Mouse (Mus musculus) E14TG2a.4 (cell line): ENCODE measurements at regions not wholly inside any gene's neighbourhood (a gene's known extent, or its start where the extent isn't known, plus 50 kb on each side); places are given as distances from the start of the nearest gene placed in this dataset.

ENCODE experiments used
- H3K27me3 ChIP-seq: 2 replicates; pipeline ENCODE4 v1.6.1; 2014; ENCODE audit warnings: low read length, control low read depth; ENCODE audit not compliant: insufficient read depth
- H3K36me3 ChIP-seq: 2 replicates; pipeline ENCODE4 v1.6.1; 2014; ENCODE audit warnings: low read length, control low read depth; ENCODE audit not compliant: insufficient read depth
- H3K4me1 ChIP-seq: replicated peaks from 2 replicates; pipeline ENCODE4 v1.6.1; 2014; ENCODE audit warnings: low read depth, low read length, control low read depth
- H3K4me3 ChIP-seq: replicated peaks from 2 replicates; pipeline ENCODE4 v1.5.1; 2014; ENCODE audit warnings: mild to moderate bottlenecking, low read length
- H3K9me3 ChIP-seq: 2 replicates; pipeline ENCODE4 v1.6.1; 2014; ENCODE audit warnings: low read length, control low read depth
- CTCF ChIP-seq: conservative IDR thresholded peaks from 2 replicates; pipeline ENCODE4 v1.5.1; 2014; ENCODE audit warnings: low read length
- NANOG ChIP-seq: IDR thresholded peaks from 2 replicates; pipeline ENCODE4 v1.6.1; 2014; ENCODE audit warnings: borderline replicate concordance, low read length, mixed read lengths
- POU5F1 ChIP-seq: IDR thresholded peaks from 2 replicates; pipeline ENCODE4 v1.6.1; 2014; ENCODE audit warnings: low read length, borderline replicate concordance

DNA sequence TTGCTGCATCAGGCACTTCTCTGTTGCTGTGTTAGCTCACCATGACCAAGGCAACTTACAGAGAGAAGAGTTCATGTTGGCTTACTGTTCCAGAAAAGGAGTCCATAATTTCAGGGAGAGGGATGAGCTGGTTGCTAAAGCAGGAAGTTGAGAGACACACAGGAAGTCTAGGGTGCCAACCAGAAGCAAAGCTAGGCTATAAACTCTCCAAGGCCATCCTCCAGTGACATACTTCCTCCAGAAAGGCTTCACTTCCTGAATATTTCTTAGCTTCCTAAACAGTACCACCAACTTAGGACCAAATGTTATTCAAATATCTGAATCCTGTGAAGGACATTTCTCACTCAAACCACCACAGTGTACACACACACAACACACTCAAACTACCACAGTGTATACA lies 2010.6 kb downstream of the A830018L16Rik start:
- no peaks in the 10 kb centered on the region for H3K36me3 ChIP-seq
- H3K9me3 ChIP-seq: no peaks in the 10 kb centered on the region
- H3K4me3 ChIP-seq: no peak overlapping the region
- H3K4me1 ChIP-seq: peaks cover 5% of the 10 kb centered on the region; the same call in 1 of the 2 replicates
- H3K27me3 ChIP-seq: peaks cover 25% of the 10 kb centered on the region
- TF ChIP-seq POU5F1 (no peak), NANOG (no peak), CTCF (no peak)

DNA sequence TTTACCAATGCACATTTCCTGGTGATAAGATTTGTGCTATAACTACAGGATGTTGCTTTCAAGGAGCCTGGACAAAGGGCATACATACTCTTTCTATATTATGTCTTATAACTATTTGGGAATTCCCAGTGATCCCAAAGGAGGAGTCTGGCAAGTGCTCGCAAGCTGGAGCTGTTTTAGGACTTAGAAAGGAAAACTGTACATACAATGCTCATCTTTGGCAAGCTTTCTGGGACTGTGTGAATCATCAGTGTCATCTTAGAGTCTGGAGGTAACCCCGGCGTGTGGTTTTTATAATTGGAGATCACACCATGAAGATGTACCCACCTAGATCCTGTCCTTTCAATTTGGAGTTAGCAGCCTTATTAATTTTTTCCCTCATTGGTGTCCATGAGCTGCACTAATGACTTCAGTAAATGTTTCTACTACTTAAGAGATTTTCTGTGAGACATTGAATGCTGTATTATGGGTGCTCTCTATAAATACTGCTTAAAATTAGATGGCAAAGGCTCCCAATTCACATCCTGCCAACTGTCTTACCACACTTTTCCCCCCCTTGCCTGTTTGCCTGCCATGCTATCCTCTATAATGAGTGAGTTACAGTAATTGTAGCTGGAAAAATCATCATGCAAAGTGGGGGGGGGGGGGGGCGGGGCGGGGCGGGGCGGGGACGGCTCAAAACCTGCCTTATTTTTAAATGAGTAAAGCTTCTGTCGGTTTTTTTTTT lies 2011.9 kb downstream of the A830018L16Rik start:
- Histone ChIP-seq H3K27me3 (peaks cover 25% of the 10 kb centered on the region), H3K4me3 (no peak overlapping the region), H3K9me3 (no peaks in the 10 kb centered on the region), H3K36me3 (no peaks in the 10 kb centered on the region), H3K4me1 (peaks cover 5% of the 10 kb centered on the region; the same call in 1 of the 2 replicates)
- no peak for TF ChIP-seq NANOG
- no peak for TF ChIP-seq POU5F1
- no peak for TF ChIP-seq CTCF

DNA sequence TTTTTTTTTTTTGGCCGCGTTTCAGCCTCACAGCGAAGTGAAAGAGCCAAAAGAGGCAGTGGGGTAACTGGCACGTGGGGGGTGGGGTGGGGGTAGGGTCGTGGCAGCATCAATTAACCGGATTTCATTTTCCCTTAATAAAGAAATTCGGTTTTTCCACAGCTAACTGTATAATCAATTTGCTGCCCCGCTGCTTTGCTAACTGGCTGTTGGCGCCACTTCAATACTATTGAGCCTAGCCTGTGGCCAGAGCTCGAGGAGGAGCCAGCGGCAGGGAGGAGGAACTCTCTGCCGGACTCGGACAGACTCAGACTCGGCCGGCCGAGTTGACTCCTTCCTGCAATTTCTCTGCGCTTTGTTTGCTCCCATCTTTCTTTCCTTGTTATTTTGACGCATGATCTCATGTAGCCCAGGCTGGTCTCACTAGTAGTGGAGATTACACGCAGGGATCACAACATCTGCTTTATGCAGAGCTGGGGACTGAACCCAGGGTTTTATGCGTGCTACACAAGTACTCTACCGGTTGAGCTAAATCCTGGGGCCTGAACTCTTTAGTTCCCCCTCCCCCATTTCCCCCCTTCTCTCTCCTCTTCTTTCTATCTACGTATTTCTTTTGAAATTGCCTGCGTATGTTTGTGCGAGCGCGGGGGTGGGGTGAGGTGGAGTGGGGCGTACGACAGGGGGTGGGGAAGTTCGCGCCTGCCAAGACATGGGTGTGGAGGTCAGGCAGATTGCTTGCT lies 2012.6 kb downstream of the A830018L16Rik start:
- TF ChIP-seq CTCF: no peak
- Histone ChIP-seq H3K4me3 (peak overlapping the region; percentile 72), H3K36me3 (no peaks in the 10 kb centered on the region), H3K9me3 (no peaks in the 10 kb centered on the region), H3K4me1 (peaks cover 5% of the 10 kb centered on the region; the same call in 1 of the 2 replicates), H3K27me3 (peaks cover 25% of the 10 kb centered on the region)

DNA sequence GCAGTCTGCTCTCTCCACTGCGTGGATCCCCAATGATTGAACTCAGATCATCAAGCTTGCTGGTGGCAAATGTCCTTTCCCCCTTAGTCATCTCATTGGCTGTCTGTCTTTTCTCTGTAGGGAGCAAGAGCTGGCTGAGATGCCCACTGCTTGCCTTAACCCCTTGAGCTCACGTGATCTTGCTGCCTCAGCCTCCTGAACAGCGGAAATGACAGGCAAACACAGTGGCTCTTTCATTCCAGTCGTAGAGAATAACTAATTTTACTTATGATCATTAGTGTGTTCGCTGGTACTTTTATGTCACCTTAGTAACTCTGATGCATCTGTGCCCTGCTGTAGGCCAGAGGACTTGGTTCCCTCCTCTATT lies 2013.1 kb downstream of the A830018L16Rik start:
- TF ChIP-seq NANOG: no peak
- no peak for TF ChIP-seq POU5F1
- no peak for TF ChIP-seq CTCF
- Histone ChIP-seq H3K27me3 (peaks cover 25% of the 10 kb centered on the region), H3K4me3 (peak overlapping the region; percentile 72), H3K9me3 (no peaks in the 10 kb centered on the region), H3K4me1 (peaks cover 5% of the 10 kb centered on the region; the same call in 1 of the 2 replicates), H3K36me3 (no peaks in the 10 kb centered on the region)

DNA sequence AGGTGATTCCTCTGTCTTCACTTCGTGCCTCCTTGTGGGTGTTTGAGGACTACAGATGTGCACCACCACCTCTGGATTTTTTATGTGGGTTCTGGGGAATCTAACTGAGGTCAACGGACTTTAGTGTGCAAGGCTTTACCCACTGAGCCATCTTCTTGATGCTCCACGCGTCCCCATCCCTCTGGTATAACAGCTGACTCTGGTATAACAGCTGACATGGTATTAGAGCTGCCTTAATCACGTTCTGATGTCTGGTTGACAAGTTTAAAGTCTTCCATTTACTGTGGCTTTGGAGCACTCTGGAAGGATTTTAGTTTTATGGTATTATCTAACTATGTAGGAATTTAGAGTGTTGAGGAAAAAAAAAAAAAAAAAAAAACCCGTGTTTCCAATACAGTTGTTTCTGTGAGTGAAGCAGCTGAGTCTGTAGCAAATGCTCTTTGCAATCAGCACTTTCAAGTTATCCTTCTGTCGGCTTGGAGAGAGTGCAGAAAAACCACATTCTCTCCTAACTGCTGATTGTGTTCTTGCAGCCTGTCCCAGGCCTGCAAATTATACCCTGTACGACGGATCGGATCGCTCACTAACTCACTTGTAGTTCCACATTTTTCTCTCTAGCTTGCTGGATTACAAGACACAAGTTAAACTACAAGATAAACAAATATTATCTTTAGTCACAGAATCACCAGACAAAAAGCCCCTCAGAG lies 2013.7 kb downstream of the A830018L16Rik start:
- H3K27me3 ChIP-seq: peaks cover 25% of the 10 kb centered on the region
- no peak overlapping the region for H3K4me3 ChIP-seq
- no peaks in the 10 kb centered on the region for H3K36me3 ChIP-seq
- H3K4me1 ChIP-seq: peaks cover 5% of the 10 kb centered on the region; the same call in 1 of the 2 replicates
- TF ChIP-seq CTCF (no peak), POU5F1 (no peak), NANOG (no peak)
- no peaks in the 10 kb centered on the region for H3K9me3 ChIP-seq

DNA sequence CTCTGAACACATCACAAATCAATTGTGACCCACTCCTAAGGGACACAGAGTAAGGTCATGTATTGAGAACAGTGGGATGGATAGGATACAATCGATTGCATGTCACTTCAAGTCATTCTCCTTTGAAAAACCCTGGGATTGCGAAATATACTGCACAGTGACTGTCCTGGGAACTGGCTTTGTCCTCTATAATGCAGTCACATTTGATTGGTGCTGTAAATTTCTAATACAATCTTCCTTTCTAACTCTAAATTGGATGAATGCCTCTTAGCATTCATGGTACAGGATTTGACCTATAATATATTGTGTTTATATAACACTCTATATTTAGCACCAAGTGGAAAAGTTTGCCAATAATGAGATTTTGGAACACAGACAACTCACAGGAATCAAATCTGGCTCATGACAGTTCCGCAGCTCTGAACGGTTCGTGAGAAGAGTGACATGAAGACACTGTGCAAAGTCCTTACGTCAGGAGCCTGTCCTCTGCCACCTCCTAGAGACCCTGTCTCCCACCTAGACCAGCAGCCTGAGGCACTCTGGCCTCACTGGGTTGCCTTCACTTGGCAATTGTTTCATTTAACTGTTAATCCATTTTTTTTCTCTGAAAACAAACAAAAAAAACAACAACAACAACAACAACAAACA lies 2024.0 kb downstream of the A830018L16Rik start:
- Histone ChIP-seq H3K36me3 (no peaks in the 10 kb centered on the region), H3K9me3 (peaks cover 21% of the 10 kb centered on the region), H3K4me3 (no peak overlapping the region), H3K4me1 (no peaks in the 10 kb centered on the region), H3K27me3 (no peaks in the 10 kb centered on the region)
- TF ChIP-seq NANOG: no peak
- TF ChIP-seq CTCF: no peak
- no peak for TF ChIP-seq POU5F1

DNA sequence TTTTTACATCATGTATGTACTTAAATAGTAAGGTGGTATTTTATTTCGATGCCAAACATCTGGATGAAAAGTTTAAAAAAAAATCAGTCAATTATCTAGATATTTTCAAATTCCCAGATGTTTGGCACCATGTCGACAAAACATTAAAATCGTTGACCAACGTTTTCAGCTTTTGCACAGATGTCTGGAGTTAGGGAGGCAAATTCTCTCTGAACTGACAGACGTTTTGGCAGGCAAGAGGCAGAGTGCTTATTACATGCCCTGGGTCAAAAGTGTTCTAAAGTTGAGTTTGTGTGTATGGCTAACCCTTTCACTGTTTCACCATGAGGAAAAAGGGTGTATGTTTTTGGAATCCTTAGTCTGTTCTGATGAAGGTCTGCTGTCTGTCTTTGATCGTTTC lies 2028.5 kb downstream of the A830018L16Rik start:
- no peak for TF ChIP-seq CTCF
- TF ChIP-seq POU5F1: no peak
- no peak for TF ChIP-seq NANOG
- no peak overlapping the region for H3K4me3 ChIP-seq
- no peaks in the 10 kb centered on the region for H3K36me3 ChIP-seq
- H3K27me3 ChIP-seq: no peaks in the 10 kb centered on the region
- no peaks in the 10 kb centered on the region for H3K9me3 ChIP-seq
- no peaks in the 10 kb centered on the region for H3K4me1 ChIP-seq

DNA sequence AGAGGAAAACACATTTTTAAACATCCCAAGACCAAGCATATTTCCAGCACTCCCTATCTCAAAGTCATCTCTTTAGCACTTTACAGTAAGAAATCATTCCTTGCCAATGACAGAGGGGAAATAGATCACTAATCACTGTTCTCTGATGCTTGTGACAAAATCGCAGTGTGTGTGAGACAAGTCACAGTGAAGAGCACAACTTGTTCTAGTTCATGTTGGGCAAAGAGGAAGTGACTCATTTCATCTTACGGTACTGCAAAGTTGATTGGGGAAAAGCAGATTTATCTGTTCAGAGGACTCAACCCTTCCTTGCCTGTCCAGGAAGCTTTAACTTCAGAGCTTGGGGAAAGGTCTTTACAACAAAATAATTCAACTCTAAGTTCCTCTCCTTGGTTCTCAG lies 2040.6 kb downstream of the A830018L16Rik start:
- peaks cover 37% of the 10 kb centered on the region for H3K9me3 ChIP-seq
- no peaks in the 10 kb centered on the region for H3K36me3 ChIP-seq
- H3K4me3 ChIP-seq: no peak overlapping the region
- H3K4me1 ChIP-seq: peaks cover 6% of the 10 kb centered on the region; the same call in 1 of the 2 replicates
- TF ChIP-seq POU5F1 (no peak), NANOG (no peak)
- H3K27me3 ChIP-seq: no peaks in the 10 kb centered on the region
